7 mouse cellular contexts compared by ENCODE assay signal in the genomic region with DNA sequence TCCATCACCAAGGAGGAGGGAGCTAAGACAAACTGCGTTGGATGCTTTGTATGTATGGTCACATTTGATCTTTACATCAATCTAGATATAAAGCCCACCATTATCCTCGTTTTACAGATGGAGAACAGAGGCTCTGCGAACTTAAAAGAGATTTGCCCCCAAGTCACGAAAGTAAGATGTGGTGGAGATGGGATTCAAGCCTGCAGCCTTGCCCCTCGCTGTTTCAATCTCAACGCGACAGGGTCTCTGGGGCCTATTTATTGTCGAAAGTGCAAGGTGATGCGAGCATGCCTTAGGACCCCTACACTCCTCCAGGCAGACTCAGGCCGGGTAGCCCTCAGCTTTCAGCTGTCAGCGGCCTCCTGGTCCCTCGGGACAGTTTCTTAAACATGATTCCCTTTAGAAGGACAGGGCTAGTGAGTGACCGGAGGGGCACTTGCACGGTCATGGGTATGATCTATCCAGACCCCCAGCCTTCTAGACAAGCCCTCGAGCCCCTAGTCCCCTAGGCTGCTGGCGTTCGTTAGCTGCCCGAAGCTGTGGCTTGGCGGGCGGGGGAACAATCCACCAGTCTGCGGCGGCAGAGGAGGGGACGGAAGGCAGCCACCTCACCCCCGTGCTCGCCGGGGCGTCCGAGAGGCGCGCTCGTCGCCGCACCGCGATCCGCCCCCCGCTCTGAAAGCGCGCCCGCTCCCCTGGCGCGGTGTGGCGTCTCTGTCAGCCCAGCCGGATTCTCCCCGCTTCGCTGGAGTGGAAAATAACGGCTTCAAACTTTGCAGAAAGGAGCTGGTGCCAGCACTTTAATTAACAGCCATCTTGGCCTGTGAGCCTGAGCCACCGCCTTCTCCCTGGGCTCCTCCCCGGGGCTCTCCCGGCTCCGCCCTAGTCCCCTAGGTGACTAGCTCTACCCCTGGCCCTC. TPM values are rescaled to one million over a fixed set of nuclear protein-coding genes. Genes with fewer than 3 reads are reported as not detected.
DNase-seq lines count a peak whose midpoint lies in the region; ATAC-seq and TF ChIP-seq lines count a peak whose summit lies in the region.

No protein-coding gene starts in this region.

- peak overlapping the region; percentile 28 for H3K4me3 ChIP-seq in thymus, adult 2 months (ENCODE audit: control insufficient read depth, insufficient read depth, low read length)
- H3K4me3 ChIP-seq in intestine, postnatal 0 days (ENCODE audit: low read depth, low read length) = peak overlapping the region; percentile 49
- peak overlapping the region; percentile 44 for H3K4me3 ChIP-seq in lung, embryonic 15.5 days

- 2% methylated on average over 51 of the region's 51 CpGs for WGBS in thymus, adult 2 months
- WGBS in intestine, postnatal 0 days = 4% methylated on average over 51 of the region's 51 CpGs
- WGBS in lung, embryonic 15.5 days = 3% methylated on average over 51 of the region's 51 CpGs

- H3K4me1 ChIP-seq in thymus, adult 2 months (replicated peaks; ENCODE audit: control insufficient read depth, insufficient read depth, low read length) = peaks cover 9% of the 10 kb centered on the region
- peaks cover 14% of the 10 kb centered on the region; the same call in 1 of the 2 replicates for H3K4me1 ChIP-seq in intestine, postnatal 0 days (replicated peaks; ENCODE audit: control insufficient read depth, insufficient read depth, low read length)
- peaks cover 33% of the 10 kb centered on the region for H3K4me1 ChIP-seq in lung, embryonic 15.5 days

- no peak for ATAC-seq in intestine, postnatal 0 days
- no peak for ATAC-seq in lung, embryonic 15.5 days (ENCODE audit: borderline replicate concordance, extremely low read depth, low FRiP score, low TSS enrichment)

- no peaks in the 10 kb centered on the region for H3K36me3 ChIP-seq in thymus, adult 2 months (ENCODE audit: control insufficient read depth, insufficient read depth, low read length)
- no peaks in the 10 kb centered on the region for H3K36me3 ChIP-seq in intestine, postnatal 0 days (ENCODE audit: control insufficient read depth, insufficient read depth)
- no peaks in the 10 kb centered on the region for H3K36me3 ChIP-seq in lung, embryonic 15.5 days

- no peaks in the 10 kb centered on the region for H3K9me3 ChIP-seq in intestine, postnatal 0 days (ENCODE audit: control insufficient read depth)
- no peaks in the 10 kb centered on the region for H3K9me3 ChIP-seq in lung, embryonic 15.5 days

- TF ChIP-seq CTCF in thymus, adult 2 months (IDR thresholded peaks at IDR 0.05; ENCODE audit: borderline replicate concordance, control insufficient read depth, extremely low read depth, insufficient read depth, low read length, poor library complexity) = no peak
- no peak for TF ChIP-seq CTCF in brain, embryonic 14.5 days (IDR thresholded peaks at IDR 0.05; ENCODE audit: borderline replicate concordance, extremely low read depth, insufficient read depth, insufficient read length)
- TF ChIP-seq CTCF in intestine, postnatal 0 days (IDR thresholded peaks at IDR 0.05; ENCODE audit: low read depth) = no peak

- H3K9ac ChIP-seq in intestine, postnatal 0 days (ENCODE audit: low read depth, low read length) = peak overlapping the region; percentile 18; the same call in 1 of the 2 replicates
- peak overlapping the region; percentile 48 for H3K9ac ChIP-seq in lung, embryonic 15.5 days

- H3K27me3 ChIP-seq in thymus, adult 2 months (ENCODE audit: control insufficient read depth, insufficient read depth, low read length) = peaks cover 38% of the 10 kb centered on the region
- peaks cover 77% of the 10 kb centered on the region for H3K27me3 ChIP-seq in intestine, postnatal 0 days (replicated peaks; ENCODE audit: control insufficient read depth, insufficient read depth, low read length)
- peaks cover 95% of the 10 kb centered on the region for H3K27me3 ChIP-seq in lung, embryonic 15.5 days

- DNase-seq in thymus, adult 2 months = peak; percentile 13
- DNase-seq in thymus, adult 18-20 months = no peak
- peak; percentile 79 for DNase-seq in brain, embryonic 14.5 days (ENCODE audit: low read depth)
- DNase-seq in heart, adult 8-10 months (ENCODE audit: low spot score) = peak; percentile 13
- peak; percentile 26 for DNase-seq in right cerebral cortex, postnatal 4 days

- peak overlapping the region; percentile 76 for H3K4me2 ChIP-seq in intestine, postnatal 0 days (replicated peaks; ENCODE audit: low read depth)
- H3K4me2 ChIP-seq in lung, embryonic 15.5 days = peak overlapping the region; percentile 75

- no peak overlapping the region for H3K27ac ChIP-seq in thymus, adult 2 months (ENCODE audit: control insufficient read depth, insufficient read depth, low read length)
- H3K27ac ChIP-seq in intestine, postnatal 0 days (ENCODE audit: low read depth, low read length) = no peak overlapping the region
- H3K27ac ChIP-seq in lung, embryonic 15.5 days = no peak overlapping the region

- no peak for TF ChIP-seq POLR2A in thymus, adult 2 months (IDR thresholded peaks at IDR 0.05; ENCODE audit: control insufficient read depth, extremely low read depth, insufficient read depth, low read length, poor library complexity)
- no peak for TF ChIP-seq POLR2A in brain, embryonic 14.5 days (IDR thresholded peaks at IDR 0.05; ENCODE audit: borderline replicate concordance, extremely low read depth, insufficient read depth, insufficient read length, poor library complexity, severe bottlenecking)

RNA-seq across cellular contexts. Expression of a gene that starts 1.8 kb away (rescaled TPM):
- polyA plus RNA-seq in thymus, adult 2 months (2012; rRNA removed) = 0.08 and 0.20 TPM in 2 replicates
- 12.2 and 19.0 TPM in 2 replicates for polyA plus RNA-seq in brain, embryonic 14.5 days (2012; rRNA removed)
- not detected for total RNA-seq in heart, adult 8-10 months (2022)
- 0.85 and 1.1 TPM in 2 replicates for polyA plus RNA-seq in intestine, postnatal 0 days (2015; fragmentation: Nextera tagmentation; extraction: Ambion mirVana)
- polyA plus RNA-seq in lung, embryonic 15.5 days (2015; fragmentation: Nextera tagmentation; extraction: Ambion mirVana) = 1.4 and 1.8 TPM in 2 replicates

RNA-seq across cellular contexts. Expression of a gene that starts 23.4 kb away (rescaled TPM):
- 45.1 and 60.0 TPM in 2 replicates for polyA plus RNA-seq in thymus, adult 2 months (2012; rRNA removed)
- polyA plus RNA-seq in brain, embryonic 14.5 days (2012; rRNA removed) = 9.3 and 15.9 TPM in 2 replicates
- total RNA-seq in heart, adult 8-10 months (2022) = under 1 TPM in 3 of 4 experiments, not detected in 1; 0.08 to 0.37 (median 0.13) TPM
- 0.88 and 1.1 TPM in 2 replicates for polyA plus RNA-seq in intestine, postnatal 0 days (2015; fragmentation: Nextera tagmentation; extraction: Ambion mirVana)
- polyA plus RNA-seq in lung, embryonic 15.5 days (2015; fragmentation: Nextera tagmentation; extraction: Ambion mirVana) = 13.8 and 15.2 TPM in 2 replicates

RNA-seq across cellular contexts. Expression of a gene that starts 47.6 kb away (rescaled TPM):
- polyA plus RNA-seq in thymus, adult 2 months (2012; rRNA removed) = 0.94 and 1.1 TPM in 2 replicates
- 0.26 and 0.29 TPM in 2 replicates for polyA plus RNA-seq in brain, embryonic 14.5 days (2012; rRNA removed)
- under 1 TPM; 0.09 to 0.38 (median 0.27) TPM for total RNA-seq in heart, adult 8-10 months (2022)
- 0.14 and 0.17 TPM in 2 replicates for polyA plus RNA-seq in intestine, postnatal 0 days (2015; fragmentation: Nextera tagmentation; extraction: Ambion mirVana)
- polyA plus RNA-seq in lung, embryonic 15.5 days (2015; fragmentation: Nextera tagmentation; extraction: Ambion mirVana) = 0.25 and 0.37 TPM in 2 replicates

Comparison
In these comparisons a context has a peak if more than half of its experiments do, and no peak if none do; other contexts are left out.
1. DNase-seq: peak in thymus, adult 2 months (single experiment), brain, embryonic 14.5 days (single experiment), heart, adult 8-10 months (single experiment) and right cerebral cortex, postnatal 4 days (single experiment); none in thymus, adult 18-20 months (0 of 2).
2. Peak in every context shown above with its lines, with median percentiles within 50 percentile points of each other: H3K4me3 ChIP-seq.